Mouse (Mus musculus) heart, postnatal 0 days (tissue): ENCODE measurements around the gene Stt3b. TPM values are rescaled to one million over a fixed set of nuclear protein-coding genes. Genes with fewer than 3 reads are reported as not detected.
A peak's percentile ranks its signal among the peaks of the same experiment; 100 is the strongest.

Experiments used
- ATAC-seq: fragments of 200-750 bp; cut with Nextera tagmentation; 2 replicates; pipeline ENCODE4 v1.8.0; 2017; ENCODE audit warnings: low read depth, moderate number of reproducible peaks, moderate library complexity; ENCODE audit not compliant: insufficient read depth
- DNase-seq: peaks from one replicate; pipeline ENCODE4 v3.0.0-alpha.2; 2016; ENCODE audit warnings: low spot score
- H3K27ac ChIP-seq: fragments of 300-500 bp; sonication (generic); 2 replicates; pipeline ENCODE4 v1.5.1; 2014; ENCODE audit warnings: low read depth, mild to moderate bottlenecking
- H3K27me3 ChIP-seq: fragments of 300-500 bp; sonication (generic); 2 replicates; pipeline ENCODE4 v1.6.1; 2014; ENCODE audit warnings: low read length, mixed read lengths; ENCODE audit not compliant: control insufficient read depth, insufficient read depth
- H3K36me3 ChIP-seq: fragments of 300-500 bp; sonication (generic); replicated peaks from 2 replicates; pipeline ENCODE4 v1.6.1; 2014; ENCODE audit warnings: low read length, mixed read lengths; ENCODE audit not compliant: control insufficient read depth, insufficient read depth
- H3K4me1 ChIP-seq: fragments of 300-500 bp; sonication (generic); 2 replicates; pipeline ENCODE4 v1.6.1; 2014; ENCODE audit warnings: antibody characterized with exemption; ENCODE audit not compliant: control insufficient read depth, insufficient read depth
- H3K4me2 ChIP-seq: fragments of 300-500 bp; sonication (generic); 2 replicates; pipeline ENCODE4 v1.6.1; 2014; ENCODE audit warnings: low read depth, mild to moderate bottlenecking, low read length, moderate library complexity
- H3K4me3 ChIP-seq: fragments of 300-500 bp; sonication (generic); 2 replicates; pipeline ENCODE4 v1.5.1; 2014; ENCODE audit warnings: low read depth, low read length
- H3K9ac ChIP-seq: fragments of 300-500 bp; sonication (generic); replicated peaks from 2 replicates; pipeline ENCODE4 v1.6.1; 2014; ENCODE audit warnings: low read depth, low read length, mixed read lengths
- H3K9me3 ChIP-seq: fragments of 300-500 bp; sonication (generic); replicated peaks from 2 replicates; pipeline ENCODE4 v1.6.1; 2016; ENCODE audit warnings: low read length; ENCODE audit not compliant: control insufficient read depth
- CTCF ChIP-seq: IDR thresholded peaks from 2 replicates; pipeline ENCODE4 v1.5.1; 2016; ENCODE audit warnings: antibody characterized with exemption, control low read depth, low read depth
- EP300 ChIP-seq: IDR thresholded peaks from 2 replicates; pipeline ENCODE4 v1.6.1; 2016; ENCODE audit warnings: antibody characterized with exemption, low read depth
- WGBS: fragments of 180-500 bp; shearing (Covaris S2); extraction: QIAGEN DNeasy Blood & Tissue Kit; methylation state at CpG from one replicate; pipeline ENCODE4 v1.1.7; 2014; 5-methylcytosine and 5-hydroxymethylcytosine counted together
- polyA plus RNA-seq: library from polyadenylated mRNA; unstranded; fragments of >200 nt; fragmentation: Nextera tagmentation; extraction: Ambion mirVana; gene quantifications from 2 replicates; pipeline ENCODE4 v1.2.1, GENCODE M21; 2015
- total RNA-seq: library from RNA; depleted of rRNA; stranded (reverse); fragments of >200 nt; gene quantifications from 2 replicates; pipeline ENCODE4 v1.2.3, GENCODE M21; 2014; ENCODE audit warnings: low replicate concordance

The Stt3b gene
- total and polyA plus RNA-seq, 2 experiments from 2014 or later = 33.9 to 67.1 TPM

DNA sequence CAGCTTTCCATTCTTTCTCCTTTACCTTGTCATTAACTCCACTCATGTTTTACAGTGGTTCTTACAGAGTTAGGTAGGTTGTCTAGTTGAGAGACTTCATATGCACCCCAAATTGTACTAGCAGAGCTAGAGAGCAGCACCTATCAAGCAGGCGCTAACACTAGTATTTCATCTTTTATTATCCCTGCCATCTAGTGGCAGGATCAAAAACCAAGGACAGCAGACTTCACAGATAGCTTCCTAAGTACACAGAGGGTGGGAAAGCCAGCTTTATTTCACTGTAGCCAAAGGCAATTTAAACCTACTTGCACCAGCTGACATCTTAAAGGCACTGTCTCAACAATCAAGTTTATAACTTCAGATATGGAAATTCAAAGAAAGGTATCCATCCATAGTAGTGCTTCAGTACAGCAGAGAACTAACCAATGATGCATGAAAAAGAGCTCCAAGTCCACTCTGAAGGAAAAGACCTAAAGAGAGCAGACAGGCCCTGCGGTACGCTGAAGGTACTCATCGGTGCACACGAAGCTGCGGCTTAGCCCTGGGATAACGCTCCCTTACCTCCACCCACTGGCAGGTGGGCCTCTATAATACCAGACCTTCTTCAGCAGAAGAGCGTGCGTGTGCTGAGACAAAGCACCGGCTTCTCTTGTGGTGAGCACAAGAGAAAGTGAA lies 16.2 kb downstream of the Stt3b start:
- TF ChIP-seq CTCF (peak; percentile 31), EP300 (no peak)
- WGBS = 75% methylated on average over 10 of the region's 10 CpGs
- no peak overlapping the region for H3K9ac ChIP-seq
- ATAC-seq (no peak), DNase-seq (no peak)
- no peak overlapping the region for H3K27ac ChIP-seq
- peaks cover 33% of the 10 kb centered on the region for H3K4me1 ChIP-seq
- no peak overlapping the region for H3K4me3 ChIP-seq
- no peaks in the 10 kb centered on the region for H3K27me3 ChIP-seq
- no peak overlapping the region for H3K4me2 ChIP-seq
- H3K36me3 ChIP-seq = no peaks in the 10 kb centered on the region
- no peaks in the 10 kb centered on the region for H3K9me3 ChIP-seq

DNA sequence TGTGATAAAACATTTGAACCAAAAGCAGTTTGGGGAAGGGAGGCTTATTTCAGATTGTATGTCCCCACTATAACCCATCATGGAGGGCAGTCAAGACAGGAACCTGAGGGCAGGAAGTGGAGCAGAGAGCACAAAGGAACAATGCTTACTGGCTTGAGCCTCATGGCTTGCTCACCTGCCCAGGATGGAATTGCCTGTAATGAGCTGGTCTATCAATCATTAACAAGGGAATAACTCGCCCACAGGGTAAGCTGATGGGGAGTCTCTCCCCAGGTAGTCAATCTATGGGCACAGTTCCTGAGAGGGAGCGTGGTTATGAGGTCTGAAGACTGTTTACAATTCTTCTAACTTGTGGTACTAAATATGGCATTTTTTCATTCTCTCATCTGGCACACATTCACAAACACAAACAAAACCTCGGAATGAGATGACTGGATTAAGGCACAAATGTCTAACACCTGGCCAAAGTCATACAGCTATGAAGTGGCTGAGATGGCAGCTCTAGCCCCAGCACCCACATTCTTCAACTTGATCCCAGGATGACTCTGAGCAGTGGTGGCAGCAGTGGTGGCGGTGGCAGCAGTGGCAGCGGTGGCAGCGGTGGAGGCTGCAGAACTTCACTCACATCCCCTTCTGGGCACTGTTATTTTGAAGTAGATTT lies 22.3 kb downstream of the Stt3b start:
- H3K9me3 ChIP-seq = no peaks in the 10 kb centered on the region
- DNase-seq (no peak), ATAC-seq (no peak)
- 81% methylated on average over 6 of the region's 6 CpGs for WGBS
- H3K9ac ChIP-seq = no peak overlapping the region
- H3K27me3 ChIP-seq = no peaks in the 10 kb centered on the region
- H3K27ac ChIP-seq = no peak overlapping the region
- TF ChIP-seq EP300 = no peak
- no peak overlapping the region for H3K4me2 ChIP-seq
- H3K4me3 ChIP-seq = no peak overlapping the region
- H3K36me3 ChIP-seq = no peaks in the 10 kb centered on the region
- peaks cover 28% of the 10 kb centered on the region; the same call in 1 of the 2 replicates for H3K4me1 ChIP-seq

DNA sequence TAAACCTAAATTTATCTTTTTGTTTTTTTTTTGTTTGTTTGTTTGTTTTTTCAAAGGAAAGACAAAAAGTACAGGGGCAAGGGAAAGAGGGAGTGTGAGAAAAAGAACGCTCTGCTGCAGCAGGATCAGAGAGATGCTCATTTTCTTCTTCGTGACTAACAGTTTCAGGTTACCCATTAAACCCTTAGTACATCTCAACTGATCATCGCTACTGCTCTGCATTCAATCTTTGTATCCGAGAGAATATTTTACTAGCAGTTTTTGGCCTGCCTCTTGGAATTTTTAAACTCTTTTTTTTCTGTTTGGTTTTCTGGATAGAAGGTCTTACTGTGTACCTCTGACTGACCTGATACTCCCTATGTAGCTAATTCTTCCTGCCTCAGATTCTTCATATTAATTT lies 25.8 kb downstream of the Stt3b start:
- no peaks in the 10 kb centered on the region for H3K9me3 ChIP-seq
- no peak for TF ChIP-seq CTCF
- no peak for TF ChIP-seq EP300
- H3K4me1 ChIP-seq = peaks cover 11% of the 10 kb centered on the region; the same call in 1 of the 2 replicates
- WGBS = 85% methylated on average over 4 of the region's 4 CpGs
- no peak overlapping the region for H3K9ac ChIP-seq
- H3K4me3 ChIP-seq = no peak overlapping the region
- no peak overlapping the region for H3K27ac ChIP-seq
- no peak overlapping the region for H3K4me2 ChIP-seq
- H3K36me3 ChIP-seq = peaks cover 9% of the 10 kb centered on the region; the same call in 1 of the 2 replicates
- ATAC-seq = no peak
- no peak for DNase-seq
- H3K27me3 ChIP-seq = no peaks in the 10 kb centered on the region

- Histone ChIP-seq H3K4me2 (no peak overlapping the region), H3K9me3 (no peaks in the 10 kb centered on the region), H3K27me3 (no peaks in the 10 kb centered on the region), H3K36me3 (peaks cover 18% of the 10 kb centered on the region; the same call in 1 of the 2 replicates), H3K9ac (no peak overlapping the region), H3K4me1 (peaks cover 7% of the 10 kb centered on the region; the same call in 1 of the 2 replicates), H3K27ac (no peak overlapping the region), H3K4me3 (no peak overlapping the region)
- WGBS = 81% methylated on average over 4 of the region's 4 CpGs
- ATAC-seq (no peak), DNase-seq (no peak)
- TF ChIP-seq CTCF (no peak), EP300 (no peak)
Measured at GRCm38 (mm10) chr9:115283403-115283802, 26.8 kb downstream of the Stt3b start.

- Histone ChIP-seq H3K27ac (no peak overlapping the region), H3K36me3 (peaks cover 52% of the 10 kb centered on the region), H3K9me3 (no peaks in the 10 kb centered on the region), H3K4me1 (no peaks in the 10 kb centered on the region), H3K27me3 (no peaks in the 10 kb centered on the region), H3K4me2 (no peak overlapping the region), H3K4me3 (no peak overlapping the region), H3K9ac (no peak overlapping the region)
- DNase-seq = no peak
- 94% methylated on average over 1 of the region's 1 CpGs for WGBS
- no peak for ATAC-seq
- TF ChIP-seq EP300 (no peak), CTCF (no peak)
Measured at GRCm38 (mm10) chr9:115278641-115279040, 31.6 kb downstream of the Stt3b start.
